Mouse (Mus musculus) thymus, postnatal 36 days (tissue): ENCODE measurements at regions not wholly inside any gene's neighbourhood (a gene's known extent, or its start where the extent isn't known, plus 50 kb on each side); places are given as distances from the start of the nearest gene placed in this dataset.

Source experiments
- DNase-seq, 2 experiments: peaks; one replicate each; pipeline ENCODE4 v3.0.0; 2022; ENCODE audit warnings: mixed read lengths in 2 of 2

DNA sequence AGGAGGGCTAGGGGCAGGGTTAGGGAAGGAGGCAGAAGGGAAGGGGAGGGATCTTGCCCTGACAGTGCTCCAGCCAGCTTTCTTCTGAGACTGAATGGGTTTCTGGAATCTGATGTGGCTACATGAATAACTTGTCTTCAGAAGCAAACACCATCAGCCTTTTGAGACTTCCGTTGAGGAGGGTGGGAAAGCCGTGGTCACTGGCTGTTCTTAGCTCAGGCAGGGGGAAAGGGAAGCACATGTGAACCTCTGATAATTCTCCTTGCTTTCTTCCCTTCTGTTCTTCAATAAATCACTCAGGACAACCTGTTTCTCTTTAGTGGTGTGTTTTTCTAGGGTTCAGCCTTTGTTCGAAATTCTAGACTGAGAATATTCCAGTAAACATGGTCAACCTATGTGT lies 148.9 kb downstream of the Bcl11a start:
- no peak for DNase-seq

DNA sequence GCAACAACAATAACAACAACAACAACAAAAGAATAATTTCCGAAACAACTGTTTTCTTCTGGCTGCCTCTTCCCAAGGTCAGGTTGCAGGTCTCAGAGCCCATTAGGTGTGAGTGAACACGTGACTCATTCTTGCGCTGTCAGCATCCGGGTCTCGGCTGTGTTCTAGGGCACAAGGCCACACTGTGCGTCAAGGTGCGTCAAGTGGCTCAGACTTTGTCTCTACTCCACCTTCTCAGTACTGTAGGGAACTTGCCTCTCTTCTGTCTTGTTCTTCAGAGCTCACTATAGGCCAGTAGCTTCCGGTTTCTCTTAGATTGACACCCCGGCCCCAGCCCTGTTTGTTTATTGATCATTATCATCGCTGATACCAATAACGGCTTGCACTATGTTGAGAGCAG lies 155.5 kb downstream of the Bcl11a start:
- no peak for DNase-seq

DNA sequence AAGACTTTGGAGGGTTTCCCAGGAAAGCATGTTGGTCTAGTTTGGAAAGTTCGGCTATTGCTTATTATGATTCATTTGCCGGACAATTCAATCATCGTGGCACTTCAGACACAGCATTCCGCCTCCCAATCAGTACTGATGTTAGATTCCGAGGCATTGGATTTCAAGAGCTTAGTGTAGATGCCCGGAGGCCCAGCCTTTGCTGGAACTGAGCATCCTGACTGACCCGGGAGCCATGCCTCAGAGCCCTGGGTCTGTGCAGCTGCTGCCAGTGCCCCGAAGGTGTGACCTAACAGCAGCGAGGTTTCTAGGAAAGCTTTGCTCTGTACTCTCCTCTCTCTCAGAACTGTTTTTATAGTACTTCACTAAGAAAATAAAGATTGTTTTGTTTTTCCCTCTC lies 156.0 kb downstream of the Bcl11a start:
- no peak for DNase-seq

DNA sequence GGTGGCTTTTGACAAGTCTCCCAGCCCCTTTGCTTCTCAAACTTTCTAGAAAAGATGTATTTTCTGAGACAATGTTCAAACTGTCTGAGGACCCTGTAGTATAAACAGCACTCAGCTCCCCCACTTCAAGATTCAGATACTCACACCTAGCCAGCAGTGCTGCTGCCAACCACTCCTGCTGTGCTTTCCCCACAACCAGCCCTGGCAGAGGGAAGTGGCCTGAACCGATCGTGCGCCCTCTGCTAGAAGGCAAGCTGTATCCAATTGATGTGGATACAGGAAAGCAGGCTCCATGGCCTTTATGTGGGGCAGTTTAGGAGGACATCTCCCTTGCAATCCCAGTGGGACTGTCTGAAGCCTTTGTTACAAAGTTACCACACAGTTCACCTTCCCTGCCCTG lies 156.6 kb downstream of the Bcl11a start:
- DNase-seq: no peak

DNA sequence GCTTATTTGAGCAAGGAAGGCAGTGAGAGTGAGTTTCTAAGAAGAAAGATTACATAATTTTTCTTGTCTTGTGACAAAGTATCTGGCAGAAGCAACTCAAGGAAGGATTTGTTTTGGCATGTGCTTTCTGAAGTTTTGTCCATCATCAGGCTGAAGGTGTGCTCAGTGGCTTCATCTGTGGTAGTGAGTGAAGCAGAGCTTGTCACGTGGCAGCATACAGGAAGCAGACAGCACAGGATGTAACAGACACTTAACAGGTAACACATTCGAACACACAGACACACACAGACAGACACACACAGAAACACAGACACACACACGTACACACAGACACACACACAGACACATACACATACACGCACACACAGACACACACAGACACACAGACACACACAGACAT lies 157.5 kb downstream of the Bcl11a start:
- no peak for DNase-seq

DNA sequence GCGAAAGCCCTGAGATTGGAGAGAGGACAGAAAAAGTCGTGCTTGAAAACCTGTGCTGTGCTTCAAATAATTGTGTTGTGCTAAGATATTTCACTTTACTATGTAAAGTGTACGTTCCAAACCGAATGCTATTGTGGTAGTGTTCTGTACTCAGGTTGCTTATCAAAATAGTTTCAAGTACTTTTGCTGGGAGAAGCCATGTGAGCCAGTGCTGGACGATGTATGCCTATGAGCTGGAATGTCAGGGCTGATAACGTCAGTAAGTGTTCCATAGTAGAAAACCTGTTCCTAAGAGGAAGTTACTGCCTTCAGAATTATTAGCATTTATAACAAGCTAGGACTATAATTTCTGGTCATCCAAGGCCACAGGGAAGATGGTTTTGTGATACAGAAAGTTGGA lies 161.8 kb downstream of the Bcl11a start:
- DNase-seq: no peak

DNA sequence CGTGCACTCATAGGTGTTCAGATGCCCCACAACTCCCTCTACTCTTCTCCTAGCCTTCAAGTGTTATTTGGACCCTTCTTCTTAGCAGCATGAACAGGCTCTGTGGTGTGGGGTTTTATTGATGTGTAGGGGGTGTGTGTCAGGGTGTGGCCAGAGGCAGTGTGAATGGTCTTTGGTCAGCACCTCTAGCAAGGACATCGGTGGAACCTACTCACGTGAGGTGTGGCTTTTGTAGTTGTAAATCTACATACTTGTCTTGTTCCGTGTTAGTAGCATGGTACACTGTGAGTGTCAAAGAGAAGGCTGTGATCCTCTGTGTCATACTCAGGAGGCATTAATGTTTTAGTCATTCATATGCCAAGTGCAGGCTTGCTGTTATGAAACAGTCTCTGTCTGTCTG lies 164.2 kb downstream of the Bcl11a start:
- no peak for DNase-seq

DNA sequence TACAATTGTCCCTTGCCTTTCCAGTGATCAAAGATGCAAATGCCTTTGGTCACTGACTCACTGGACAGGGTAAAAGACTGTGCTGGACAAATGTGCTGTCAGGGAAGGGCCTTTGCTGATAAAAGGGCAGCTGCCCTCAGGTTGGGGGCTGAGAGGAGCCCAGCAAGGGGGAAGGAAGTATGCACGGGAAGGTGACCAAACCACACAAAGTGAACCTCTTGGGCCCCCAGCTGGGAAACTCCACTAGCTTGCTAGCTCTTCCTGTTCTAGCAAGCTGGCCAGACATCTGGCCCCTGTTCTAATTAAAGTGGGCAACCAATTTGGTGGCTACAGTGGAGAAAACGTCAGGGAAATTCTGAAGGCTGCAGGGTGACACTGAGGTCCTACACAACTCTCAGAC lies 165.0 kb downstream of the Bcl11a start:
- no peak for DNase-seq

DNA sequence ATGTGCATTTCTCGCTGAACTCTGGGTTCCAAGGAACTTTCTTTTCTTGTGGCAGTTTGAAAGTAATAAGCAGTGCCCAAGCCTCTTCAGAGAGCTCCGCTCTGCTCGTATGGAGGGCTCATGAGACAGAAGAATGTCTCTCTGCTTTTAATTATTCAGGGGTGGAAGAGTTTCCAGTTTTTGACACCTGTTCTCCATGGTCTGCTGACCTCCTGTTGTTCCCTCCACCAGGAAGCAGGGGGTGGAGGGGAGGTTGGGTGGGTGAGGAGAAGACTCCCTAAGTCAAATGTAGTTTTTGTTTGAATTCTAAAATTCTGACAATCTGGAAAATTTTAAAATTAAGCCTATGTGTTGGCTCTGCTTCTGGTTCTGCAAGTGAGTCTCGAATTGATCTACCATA lies 167.5 kb downstream of the Bcl11a start:
- no peak for DNase-seq

DNA sequence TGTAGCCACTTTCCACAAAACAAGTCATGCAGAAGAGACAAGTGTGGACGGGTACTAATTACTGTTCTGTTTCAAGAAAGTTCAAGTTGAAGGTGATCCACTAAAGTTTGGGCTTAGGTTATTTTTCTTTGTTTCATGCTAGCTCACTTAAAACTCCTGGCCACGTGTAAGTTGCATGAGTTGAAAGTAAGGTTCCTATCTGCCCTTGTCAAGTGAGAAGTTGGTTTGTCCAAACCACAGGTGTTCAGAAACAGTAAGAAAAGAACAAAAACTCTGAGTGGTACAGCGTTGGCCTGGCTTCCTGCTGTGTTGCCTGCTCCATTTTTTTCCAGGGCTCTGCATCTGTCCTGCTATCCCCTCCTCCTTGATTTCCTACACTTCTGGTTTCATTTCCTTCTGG lies 168.5 kb downstream of the Bcl11a start:
- no peak for DNase-seq

DNA sequence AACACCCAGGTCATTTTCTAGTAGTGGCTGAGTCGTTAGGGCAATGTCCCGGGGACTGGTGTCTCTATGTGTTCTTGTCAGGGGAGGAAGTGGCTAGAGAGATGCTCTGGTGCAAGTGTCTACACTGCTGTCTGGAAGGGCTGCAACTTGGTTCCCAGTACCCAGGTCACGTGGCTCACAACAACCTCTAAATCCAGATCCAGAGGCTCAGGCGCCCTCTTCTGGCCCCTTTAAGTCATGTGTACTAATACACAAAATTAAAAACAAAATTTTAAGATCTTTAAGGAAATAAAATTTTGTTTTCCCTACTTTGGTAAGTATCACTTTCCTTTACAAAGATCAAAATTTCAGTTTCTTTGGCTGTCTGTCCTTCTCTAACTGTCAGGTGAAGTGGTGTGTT lies 169.4 kb downstream of the Bcl11a start:
- no peak for DNase-seq

DNA sequence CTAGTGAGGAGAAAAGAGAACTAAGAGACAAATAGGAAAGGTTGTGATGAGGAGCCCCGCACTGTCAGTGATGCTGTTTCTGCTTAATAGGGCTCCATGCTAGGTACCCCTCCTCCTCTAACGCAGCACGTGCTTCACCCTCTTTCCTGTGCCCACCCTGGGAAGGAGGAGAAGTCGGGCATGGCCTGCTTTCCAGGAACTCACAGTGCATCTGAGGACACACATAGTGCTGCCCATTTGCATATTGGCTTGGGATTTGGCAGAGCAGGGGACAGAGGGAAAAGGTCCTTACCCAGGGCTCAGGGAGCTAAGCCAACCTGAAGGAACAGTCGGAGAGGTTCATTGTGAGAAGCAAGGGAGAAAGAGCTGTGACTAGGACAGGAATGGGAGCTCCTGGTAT lies 173.7 kb downstream of the Bcl11a start:
- DNase-seq: no peak

DNA sequence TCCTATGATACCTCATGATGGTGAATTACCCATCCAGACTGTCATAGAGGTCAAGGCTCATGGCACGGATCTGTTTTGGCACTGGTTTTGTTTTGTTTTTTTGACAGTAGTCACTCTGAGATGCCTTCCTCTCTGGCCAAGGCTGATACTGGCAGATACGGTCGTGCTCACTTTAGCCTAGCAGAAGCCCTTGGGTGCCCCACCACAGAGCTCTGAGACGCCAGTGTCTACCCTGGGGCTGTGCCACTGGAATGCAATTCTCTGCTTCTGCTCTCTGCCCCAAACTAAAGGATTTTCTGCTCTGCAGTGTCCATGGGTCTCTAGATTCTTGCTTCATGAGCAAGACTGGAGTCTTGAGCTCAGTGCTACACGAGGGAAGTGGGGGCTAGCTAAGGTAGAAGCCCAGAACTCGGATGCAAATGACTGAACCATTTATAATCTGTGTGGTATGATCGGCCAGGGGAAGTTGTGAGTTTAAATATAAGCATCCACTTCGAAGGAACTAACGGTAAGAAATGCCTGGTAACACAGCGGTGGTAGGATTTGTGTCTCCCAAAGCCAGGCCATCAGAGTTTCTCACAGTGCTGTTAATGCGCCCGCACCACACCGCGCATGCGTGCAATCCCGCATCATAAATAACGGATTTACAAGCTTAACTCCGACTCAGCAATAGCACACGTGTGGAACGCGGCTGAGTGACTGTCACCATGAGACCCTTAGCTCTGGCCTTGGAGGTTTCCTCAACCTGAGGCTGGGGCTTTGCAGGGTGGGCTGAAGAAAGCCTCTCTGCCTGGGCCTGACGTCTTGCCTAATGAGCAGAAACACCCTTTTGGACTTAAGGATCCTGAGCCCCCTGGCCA lies 177.6 kb downstream of the Bcl11a start:
- DNase-seq: no peak

DNA sequence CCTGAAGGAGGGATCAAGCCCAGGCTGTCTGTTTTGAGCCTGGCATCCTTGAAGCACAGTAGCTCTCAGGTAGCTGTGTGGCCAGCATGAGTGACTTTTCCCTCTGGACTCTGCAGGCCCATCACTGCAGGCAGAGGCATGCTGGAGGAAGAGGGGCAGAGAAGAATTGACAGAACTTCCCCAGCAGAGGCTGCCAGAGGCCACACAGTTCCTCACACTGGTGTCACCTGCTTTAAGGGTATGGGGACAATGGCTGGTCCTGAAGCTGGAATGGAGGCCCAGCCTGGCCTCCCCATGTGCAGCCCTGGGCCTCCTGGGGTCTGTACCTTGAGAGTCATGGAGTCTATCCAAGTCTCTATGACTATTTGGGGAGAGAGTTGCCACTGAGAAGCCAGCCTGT lies 179.9 kb downstream of the Bcl11a start:
- DNase-seq: no peak

DNA sequence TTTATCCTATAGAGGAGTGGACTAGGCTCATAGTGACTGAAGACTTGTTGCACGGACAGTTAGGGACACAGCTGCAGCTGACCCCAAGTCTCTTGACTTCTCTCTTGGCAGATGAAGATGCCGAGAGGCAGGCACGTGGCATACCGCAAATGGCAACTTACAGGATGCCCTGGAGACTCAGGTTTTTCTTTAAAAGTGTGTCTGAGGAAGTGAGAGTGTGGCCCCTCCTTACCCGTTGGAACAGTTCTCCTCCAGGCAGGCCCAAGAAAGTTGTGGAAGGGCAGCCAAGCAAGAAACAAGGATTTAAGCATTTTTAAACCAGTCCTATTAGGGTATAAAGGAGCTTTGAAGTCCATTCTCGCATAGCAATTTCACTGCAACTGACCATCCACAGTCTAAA lies 180.5 kb downstream of the Bcl11a start:
- no peak for DNase-seq

DNA sequence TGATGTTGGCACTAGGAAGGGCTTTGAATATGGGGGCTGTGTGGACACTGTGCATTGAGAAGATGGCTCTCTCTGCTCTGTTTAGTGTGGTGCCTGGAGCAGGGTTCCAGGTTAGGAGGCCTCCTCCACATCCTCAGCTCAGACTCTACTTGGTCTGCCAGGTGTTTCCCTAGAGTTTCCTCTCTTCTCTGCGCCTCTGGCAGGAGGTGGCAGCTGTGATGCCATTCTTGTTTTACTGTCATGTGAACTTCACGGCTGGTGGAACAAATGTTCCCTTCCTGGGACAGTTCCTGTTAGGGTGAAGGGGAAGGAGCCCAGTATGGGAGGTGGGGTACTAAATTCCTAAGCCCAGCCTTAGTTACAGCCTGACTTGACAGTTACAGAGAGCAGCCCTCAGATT lies 181.8 kb downstream of the Bcl11a start:
- no peak for DNase-seq

DNA sequence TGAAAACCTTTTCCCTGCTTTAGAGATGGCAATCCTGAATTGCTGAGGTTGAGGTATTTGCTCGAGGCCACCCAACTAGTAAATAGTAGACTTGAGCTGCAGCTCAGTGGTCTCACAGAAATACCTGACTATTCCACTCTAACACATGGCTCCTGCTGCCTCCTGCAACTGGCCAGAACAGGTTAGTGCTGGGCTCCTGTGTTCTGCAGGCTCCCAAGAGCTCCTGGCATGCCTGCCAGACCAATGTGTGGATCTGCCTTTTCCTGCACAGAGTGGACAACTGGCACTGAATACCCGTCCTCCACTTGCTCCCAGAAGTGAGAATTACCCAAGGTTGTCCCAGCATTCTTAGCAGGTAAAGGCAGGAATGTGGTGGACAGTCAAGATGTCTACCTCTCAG lies 191.2 kb downstream of the Bcl11a start:
- DNase-seq: no peak

DNA sequence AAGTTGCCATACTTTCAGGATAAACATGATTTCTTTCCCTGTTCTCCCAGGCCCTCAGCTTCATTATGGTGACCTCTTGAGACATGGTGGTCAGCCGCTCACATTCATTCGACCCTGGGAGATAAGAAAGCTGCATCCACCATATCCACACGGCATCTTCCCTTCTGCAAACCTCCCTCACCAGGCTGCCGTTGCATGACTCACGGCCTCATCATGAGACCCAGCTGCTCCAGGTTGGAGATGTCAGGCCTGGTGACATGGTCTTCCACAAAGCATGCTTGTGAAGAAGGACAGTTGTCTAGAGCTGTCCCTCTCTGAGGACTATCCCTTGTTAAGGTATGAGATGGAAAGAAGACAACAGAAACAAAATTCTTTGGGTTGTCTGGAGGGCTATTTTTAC lies 203.8 kb downstream of the Bcl11a start:
- no peak for DNase-seq

DNA sequence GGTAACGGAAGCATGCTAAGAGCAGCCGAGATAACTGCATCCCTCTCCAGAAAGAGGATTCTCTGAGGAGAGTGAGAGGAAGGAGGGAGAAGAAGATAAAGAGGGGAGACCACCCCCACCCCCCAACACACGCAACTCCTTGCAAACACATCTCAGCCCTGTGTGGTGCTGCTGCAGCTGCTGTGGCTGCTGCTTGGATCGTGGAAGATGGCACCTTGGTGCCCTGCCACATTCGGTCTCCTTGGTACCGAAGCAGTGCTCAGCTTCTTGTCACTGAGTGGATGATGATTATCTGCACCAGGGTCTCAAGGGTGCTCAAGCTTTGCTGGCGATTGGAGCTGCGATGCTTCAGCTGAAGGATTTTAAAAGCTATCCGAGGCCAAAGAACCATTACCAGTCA lies 204.7 kb downstream of the Bcl11a start:
- no peak for DNase-seq

DNA sequence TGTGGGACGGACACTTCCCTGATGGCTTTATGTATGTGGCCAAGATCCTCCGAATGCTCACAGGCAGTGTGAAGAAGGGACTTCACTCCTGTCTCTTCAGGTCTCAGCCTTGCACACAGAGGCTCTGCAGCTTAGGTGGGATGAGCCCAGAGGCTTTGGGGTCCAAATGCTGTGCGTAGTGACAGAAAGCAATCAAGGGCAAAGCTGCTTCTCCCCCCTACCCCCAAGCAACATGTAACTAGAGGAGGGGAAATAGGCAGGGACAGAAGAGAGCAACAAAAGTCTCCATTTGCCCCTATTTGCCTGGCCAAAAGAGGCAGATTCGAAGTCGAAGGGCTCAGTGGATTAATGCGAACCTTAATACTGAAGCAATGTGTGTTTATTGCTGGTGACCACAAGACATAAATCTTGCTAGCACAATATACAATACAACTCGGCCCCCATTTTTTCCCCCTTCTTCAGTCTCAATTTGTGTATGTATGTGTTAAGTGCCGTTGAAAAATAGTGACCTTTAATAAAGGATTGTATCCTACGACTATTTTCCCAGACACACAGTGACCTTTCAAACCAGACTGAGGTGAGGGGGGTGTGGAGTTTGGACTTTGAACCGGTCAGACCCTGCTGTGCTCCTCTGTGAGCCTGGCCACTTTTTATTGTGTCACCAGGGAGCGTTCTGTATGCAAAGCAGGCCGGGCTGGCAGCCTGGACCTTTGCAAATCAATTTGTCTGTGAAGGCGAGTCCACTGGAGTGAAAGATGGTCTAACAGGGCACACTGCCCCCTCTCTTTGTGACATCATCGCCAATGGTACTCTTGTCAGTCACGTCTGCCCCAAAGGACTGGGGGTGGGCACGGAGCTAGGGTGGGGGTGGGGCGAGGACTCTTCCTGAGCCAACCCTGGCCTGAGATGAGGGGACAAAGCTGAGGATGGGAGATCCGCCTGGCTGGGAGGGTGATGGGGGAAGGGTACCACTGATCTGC lies 208.6 kb downstream of the Bcl11a start:
- DNase-seq: no peak

DNA sequence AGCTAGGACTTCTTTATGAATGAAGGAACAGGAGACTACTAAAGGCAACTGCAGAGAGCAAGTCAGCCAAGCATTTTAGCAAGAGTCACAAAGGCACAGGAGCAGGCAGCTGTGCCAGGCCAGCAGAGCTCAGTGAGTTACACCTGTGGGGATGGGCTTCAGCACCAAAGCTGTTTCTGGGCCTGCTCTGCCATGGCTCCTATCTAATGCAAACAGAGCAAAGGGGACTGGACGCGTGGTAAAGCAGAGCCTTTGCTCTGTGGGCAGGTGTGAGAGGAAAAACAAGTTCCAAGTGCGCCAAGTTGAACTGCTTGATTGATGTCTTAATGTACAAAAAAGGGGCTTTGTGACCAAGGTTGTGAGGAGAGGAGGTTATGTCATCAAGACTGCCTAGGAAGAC lies 215.4 kb downstream of the Bcl11a start:
- no peak for DNase-seq

DNA sequence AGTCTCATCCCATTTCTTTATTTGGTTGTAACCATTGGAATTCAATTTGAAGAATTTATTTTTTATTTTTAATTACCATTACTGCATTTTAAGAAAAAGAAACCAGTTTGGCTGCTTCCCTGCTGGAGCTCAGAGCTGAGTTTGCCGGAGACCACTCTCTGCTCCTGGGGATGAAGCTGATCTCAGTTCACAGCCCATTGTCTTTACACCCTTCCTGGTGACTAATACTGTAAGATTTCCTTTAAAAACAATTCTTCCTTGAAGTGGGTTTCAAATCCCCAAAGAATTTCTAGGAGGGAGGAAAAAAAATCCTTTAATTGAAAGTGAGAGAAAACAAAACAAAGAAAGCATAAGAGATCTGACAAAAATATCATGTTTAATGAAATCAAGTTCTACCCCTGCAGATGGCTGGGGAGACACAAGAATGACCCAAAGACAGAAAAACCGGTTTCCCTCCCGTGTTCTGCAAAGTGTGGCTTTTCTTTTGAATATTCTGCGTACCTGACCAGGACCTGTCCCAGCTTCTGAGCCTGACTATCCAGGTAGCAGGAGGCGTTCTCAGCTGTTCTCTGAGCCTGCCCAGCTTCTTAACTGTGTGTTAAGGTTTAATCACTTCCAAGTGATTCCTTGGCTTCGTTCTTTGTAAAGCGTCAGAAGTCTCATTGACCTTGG lies 216.1 kb downstream of the Bcl11a start:
- no peak for DNase-seq

DNA sequence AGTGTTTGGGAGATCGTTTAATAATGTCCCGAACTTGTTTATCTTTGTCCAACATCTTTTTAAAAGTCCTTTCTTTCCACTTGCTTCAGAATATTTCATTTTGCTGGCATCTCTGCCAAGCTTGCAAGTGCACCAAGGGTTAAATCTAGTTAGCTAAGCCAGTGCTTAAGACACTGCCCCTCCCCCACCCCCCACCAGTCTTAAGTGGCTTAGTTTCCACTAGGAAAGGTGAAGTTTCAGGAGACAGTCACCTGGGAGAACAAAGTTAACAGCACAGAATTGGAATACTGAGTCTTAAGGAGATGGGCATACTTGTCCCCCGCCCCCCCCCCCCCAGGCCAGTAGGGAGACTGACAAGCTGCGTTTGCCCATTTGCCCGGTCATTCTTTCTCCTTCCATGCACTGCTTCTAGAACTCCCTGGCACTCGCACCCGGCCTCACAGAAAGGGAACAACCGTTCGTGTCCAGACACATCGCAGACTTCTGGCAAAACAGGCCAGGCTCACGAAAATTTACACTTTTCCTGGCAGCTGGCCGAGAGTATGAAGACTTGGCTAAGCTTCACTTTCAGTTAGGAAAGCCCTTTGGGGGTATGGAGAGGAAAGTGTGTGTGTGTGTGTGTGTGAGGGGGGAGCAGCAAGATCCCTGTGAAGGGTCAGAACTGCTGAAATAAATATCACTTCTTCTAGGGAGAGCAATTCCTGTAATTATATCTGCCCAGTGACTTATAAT lies 219.2 kb downstream of the Bcl11a start:
- no peak for DNase-seq
